Mouse (Mus musculus) liver, postnatal 0 days (tissue): ENCODE data around the gene Mras. TPM values are rescaled to one million over a fixed set of nuclear protein-coding genes. Genes with fewer than 3 reads are reported as not detected.
A peak's percentile ranks its signal among the peaks of the same experiment; 100 is the strongest.

ENCODE experiments used
- ATAC-seq: fragments of 200-750 bp; cut with Nextera tagmentation; 2 replicates; pipeline ENCODE4 v1.8.0; 2017; ENCODE audit warnings: mild to moderate bottlenecking, moderate library complexity
- DNase-seq: peaks from one replicate; pipeline ENCODE4 v3.0.0-alpha.2; 2016
- H3K27ac ChIP-seq: fragments of 300-500 bp; sonication (generic); 2 replicates; pipeline ENCODE4 v1.5.1; 2014; ENCODE audit warnings: antibody characterized with exemption, moderate library complexity, mild to moderate bottlenecking, low read depth
- H3K27me3 ChIP-seq: fragments of 300-500 bp; sonication (generic); 2 replicates; pipeline ENCODE4 v1.6.1; 2014; ENCODE audit warnings: low read length, control low read depth, mixed read lengths; ENCODE audit not compliant: insufficient read depth
- H3K36me3 ChIP-seq: fragments of 300-500 bp; sonication (generic); replicated peaks from 2 replicates; pipeline ENCODE4 v1.6.1; 2014; ENCODE audit warnings: mild to moderate bottlenecking, control low read depth, low read length, moderate library complexity, mixed read lengths; ENCODE audit not compliant: insufficient read depth
- H3K4me1 ChIP-seq: fragments of 300-500 bp; sonication (generic); 2 replicates; pipeline ENCODE4 v1.6.1; 2014; ENCODE audit warnings: antibody characterized with exemption, mild to moderate bottlenecking, control low read depth; ENCODE audit not compliant: insufficient read depth
- H3K4me2 ChIP-seq: fragments of 300-500 bp; sonication (generic); 2 replicates; pipeline ENCODE4 v1.6.1; 2014; ENCODE audit warnings: low read depth, mild to moderate bottlenecking, low read length, moderate library complexity, mixed read lengths
- H3K4me3 ChIP-seq: fragments of 300-500 bp; sonication (generic); 2 replicates; pipeline ENCODE4 v1.5.1; 2014; ENCODE audit warnings: low read depth, low read length
- H3K9ac ChIP-seq: fragments of 300-500 bp; sonication (generic); replicated peaks from 2 replicates; pipeline ENCODE4 v1.6.1; 2014; ENCODE audit warnings: mild to moderate bottlenecking, moderate library complexity
- H3K9me3 ChIP-seq: fragments of 300-500 bp; sonication (generic); 2 replicates; pipeline ENCODE4 v1.6.1; 2016; ENCODE audit warnings: mild to moderate bottlenecking, control low read depth, low read length, mixed read lengths
- CTCF ChIP-seq: sonication (generic); IDR thresholded peaks from 2 replicates; pipeline ENCODE4 v1.5.1; 2016; ENCODE audit warnings: antibody characterized with exemption, low read depth
- EP300 ChIP-seq: IDR thresholded peaks from 2 replicates; pipeline ENCODE4 v1.6.1; 2016; ENCODE audit warnings: antibody characterized with exemption, low read depth, mild to moderate bottlenecking
- WGBS: fragments of 180-500 bp; shearing (Covaris S2); extraction: QIAGEN DNeasy Blood & Tissue Kit; methylation state at CpG from one replicate; pipeline ENCODE4 v1.1.7; 2014; ENCODE audit not compliant: insufficient replicate concordance; 5-methylcytosine and 5-hydroxymethylcytosine counted together
- polyA plus RNA-seq: library from polyadenylated mRNA; unstranded; fragments of >200 nt; fragmentation: Nextera tagmentation; extraction: Ambion mirVana; gene quantifications from 2 replicates; pipeline ENCODE4 v1.2.1, GENCODE M21; 2015

Mras gene
- polyA plus RNA-seq, 1 experiment from 2014 or later = 1.0 TPM

DNA sequence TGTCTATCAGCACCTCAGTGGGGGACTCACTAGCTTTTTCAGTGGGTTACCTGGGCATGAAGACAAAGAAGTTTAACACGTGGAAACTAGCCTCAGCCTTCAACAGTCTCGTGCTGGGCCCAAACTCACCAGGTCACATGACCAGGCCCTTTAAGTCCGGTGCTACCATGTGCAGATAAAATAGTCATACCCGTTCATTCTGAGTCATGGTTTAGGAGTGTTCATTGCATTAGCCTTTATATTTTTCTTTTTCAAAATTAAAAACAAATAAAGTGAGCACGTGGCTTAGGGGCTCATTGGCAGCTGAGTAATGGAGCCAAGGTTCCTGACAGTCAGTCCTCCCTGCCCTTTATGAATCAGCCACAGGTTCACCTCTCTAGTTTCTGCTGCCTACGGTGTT is 6.4 kb downstream of the Mras start:
- no peak overlapping the region for H3K4me3 ChIP-seq
- H3K27ac ChIP-seq = no peak overlapping the region
- no peaks in the 10 kb centered on the region for H3K9me3 ChIP-seq
- H3K27me3 ChIP-seq = 0 out of 2 replicates have a peak, but pooled peaks cover 2% of the 10 kb centered on the region
- H3K4me1 ChIP-seq = no peaks in the 10 kb centered on the region
- H3K36me3 ChIP-seq = no peaks in the 10 kb centered on the region
- no peak for DNase-seq
- H3K9ac ChIP-seq = no peak overlapping the region
- TF ChIP-seq CTCF = no peak
- TF ChIP-seq EP300 = no peak
- no peak for ATAC-seq
- WGBS = 64% methylated on average over 6 of the region's 6 CpGs
- no peak overlapping the region for H3K4me2 ChIP-seq

DNA sequence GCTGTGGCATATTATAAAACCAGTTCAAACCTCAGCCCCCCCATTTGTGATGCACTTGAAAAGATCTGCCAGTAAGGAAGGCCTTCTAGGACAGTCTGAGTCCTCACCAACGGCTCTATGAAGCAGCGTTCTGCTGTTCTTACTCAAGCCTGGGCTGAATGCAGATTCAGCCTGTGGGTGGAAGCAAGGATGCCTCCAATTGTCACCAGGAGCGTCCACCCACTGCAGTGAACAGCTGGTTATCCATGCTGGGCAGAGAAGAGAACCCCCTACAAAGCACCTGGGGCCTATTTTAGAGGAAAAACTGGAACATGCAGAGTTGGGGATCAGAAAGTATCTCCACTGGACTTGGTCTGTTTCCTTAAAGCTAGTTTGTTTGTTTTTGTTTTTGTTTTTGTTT is 7.3 kb downstream of the Mras start:
- Histone ChIP-seq H3K9me3 (no peaks in the 10 kb centered on the region), H3K4me1 (peaks cover 3% of the 10 kb centered on the region; the same call in 1 of the 2 replicates), H3K4me3 (no peak overlapping the region), H3K36me3 (no peaks in the 10 kb centered on the region), H3K4me2 (no peak overlapping the region), H3K27me3 (no peaks in the 10 kb centered on the region), H3K9ac (no peak overlapping the region), H3K27ac (no peak overlapping the region)
- 77% methylated on average over 3 of the region's 3 CpGs for WGBS
- DNase-seq (no peak), ATAC-seq (no peak)
- TF ChIP-seq CTCF (no peak), EP300 (no peak)

DNA sequence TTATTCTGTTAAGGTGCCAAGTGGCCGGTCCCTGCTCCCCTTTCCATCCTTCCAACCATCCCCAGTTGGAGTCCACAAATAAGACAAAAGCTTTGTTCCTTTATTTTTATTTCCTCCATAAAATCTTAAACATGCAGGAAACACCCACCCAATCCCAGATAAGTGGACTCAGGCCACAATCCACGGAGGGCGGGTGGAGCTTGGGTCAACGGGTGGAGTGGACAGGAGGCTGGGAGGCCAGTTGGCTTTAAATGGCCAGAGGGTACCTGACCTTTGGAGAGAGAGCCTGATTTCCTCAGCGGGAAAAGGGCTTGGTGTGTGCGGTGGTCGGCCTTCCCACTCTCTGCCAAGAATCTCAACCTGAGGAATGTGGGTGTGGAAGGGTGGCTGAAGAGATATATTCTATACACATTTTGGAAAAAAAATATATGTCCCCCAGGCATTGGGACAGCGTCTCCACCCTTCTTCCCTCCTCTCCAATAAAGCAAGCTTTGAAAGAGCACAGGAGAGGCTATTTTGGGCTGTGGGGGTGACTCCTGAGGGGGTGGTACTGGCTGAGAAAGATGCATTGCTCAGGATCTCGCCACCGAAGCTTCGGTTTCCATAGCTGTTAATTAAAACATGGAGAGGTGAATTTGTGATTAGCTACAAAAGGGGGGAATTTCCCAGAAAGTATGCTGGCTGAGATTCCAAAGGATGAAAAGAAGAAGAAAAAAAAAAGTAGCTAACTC is 8.4 kb downstream of the Mras start:
- no peak overlapping the region for H3K4me3 ChIP-seq
- H3K27me3 ChIP-seq = no peaks in the 10 kb centered on the region
- peaks cover 11% of the 10 kb centered on the region for H3K4me1 ChIP-seq
- TF ChIP-seq CTCF (no peak), EP300 (no peak)
- WGBS = 76% methylated on average over 11 of the region's 11 CpGs
- no peak overlapping the region for H3K27ac ChIP-seq
- H3K4me2 ChIP-seq = no peak overlapping the region
- H3K36me3 ChIP-seq = no peaks in the 10 kb centered on the region
- no peaks in the 10 kb centered on the region for H3K9me3 ChIP-seq
- ATAC-seq (no peak), DNase-seq (no peak)
- H3K9ac ChIP-seq = no peak overlapping the region

DNA sequence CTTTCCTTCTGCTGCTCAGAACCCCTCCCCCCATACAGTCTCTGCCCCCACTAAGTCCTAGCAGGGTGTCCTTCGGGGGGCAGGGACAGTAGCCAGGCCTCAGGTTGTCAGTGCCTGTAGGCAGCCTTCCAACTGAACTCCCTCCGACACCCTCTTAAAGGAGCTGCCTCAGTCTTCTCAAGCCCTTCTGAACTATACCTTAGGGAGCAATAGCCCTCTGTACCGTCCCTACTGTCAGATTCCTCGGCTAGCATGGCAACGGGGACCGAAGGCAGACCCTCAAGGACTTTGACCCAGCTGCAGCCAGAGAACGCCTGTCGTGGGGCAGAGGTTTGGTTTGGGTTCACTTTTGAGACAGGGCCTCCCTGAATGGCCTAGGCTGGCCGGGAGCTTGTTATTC is 11.9 kb downstream of the Mras start:
- DNase-seq (no peak), ATAC-seq (no peak)

DNA sequence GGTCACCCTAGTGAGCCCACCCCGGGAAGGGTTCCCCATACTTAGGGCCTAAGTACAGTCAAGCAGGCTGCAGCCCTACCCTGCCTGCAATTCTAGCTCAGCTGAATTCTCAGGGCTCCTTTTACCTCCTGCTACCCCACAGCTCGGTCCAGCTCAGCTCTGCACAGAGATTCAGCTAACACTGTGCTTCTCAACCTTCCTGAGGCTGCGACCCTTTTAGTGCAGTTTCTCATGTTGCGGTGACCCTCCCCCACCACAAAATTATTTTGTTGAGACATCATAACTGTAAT is 12.7 kb downstream of the Mras start:
- Histone ChIP-seq H3K27me3 (no peaks in the 10 kb centered on the region), H3K4me3 (no peak overlapping the region), H3K9me3 (no peaks in the 10 kb centered on the region), H3K9ac (no peak overlapping the region), H3K4me1 (peaks cover 15% of the 10 kb centered on the region), H3K27ac (no peak overlapping the region), H3K4me2 (no peak overlapping the region), H3K36me3 (no peaks in the 10 kb centered on the region)
- ATAC-seq (no peak), DNase-seq (no peak)
- 59% methylated on average over 4 of the region's 4 CpGs for WGBS
- TF ChIP-seq EP300 = no peak
- TF ChIP-seq CTCF = no peak

More for the DNA sequence above, 11.9 kb downstream of the Mras start:
- no peak overlapping the region for H3K4me3 ChIP-seq
- no peak overlapping the region for H3K4me2 ChIP-seq
- WGBS = 70% methylated on average over 9 of the region's 9 CpGs
- H3K27ac ChIP-seq = no peak overlapping the region
- H3K4me1 ChIP-seq = peaks cover 15% of the 10 kb centered on the region
- no peaks in the 10 kb centered on the region for H3K27me3 ChIP-seq
- no peaks in the 10 kb centered on the region for H3K9me3 ChIP-seq
- H3K9ac ChIP-seq = no peak overlapping the region
- TF ChIP-seq CTCF = no peak
- no peak for TF ChIP-seq EP300
- no peaks in the 10 kb centered on the region for H3K36me3 ChIP-seq

DNA sequence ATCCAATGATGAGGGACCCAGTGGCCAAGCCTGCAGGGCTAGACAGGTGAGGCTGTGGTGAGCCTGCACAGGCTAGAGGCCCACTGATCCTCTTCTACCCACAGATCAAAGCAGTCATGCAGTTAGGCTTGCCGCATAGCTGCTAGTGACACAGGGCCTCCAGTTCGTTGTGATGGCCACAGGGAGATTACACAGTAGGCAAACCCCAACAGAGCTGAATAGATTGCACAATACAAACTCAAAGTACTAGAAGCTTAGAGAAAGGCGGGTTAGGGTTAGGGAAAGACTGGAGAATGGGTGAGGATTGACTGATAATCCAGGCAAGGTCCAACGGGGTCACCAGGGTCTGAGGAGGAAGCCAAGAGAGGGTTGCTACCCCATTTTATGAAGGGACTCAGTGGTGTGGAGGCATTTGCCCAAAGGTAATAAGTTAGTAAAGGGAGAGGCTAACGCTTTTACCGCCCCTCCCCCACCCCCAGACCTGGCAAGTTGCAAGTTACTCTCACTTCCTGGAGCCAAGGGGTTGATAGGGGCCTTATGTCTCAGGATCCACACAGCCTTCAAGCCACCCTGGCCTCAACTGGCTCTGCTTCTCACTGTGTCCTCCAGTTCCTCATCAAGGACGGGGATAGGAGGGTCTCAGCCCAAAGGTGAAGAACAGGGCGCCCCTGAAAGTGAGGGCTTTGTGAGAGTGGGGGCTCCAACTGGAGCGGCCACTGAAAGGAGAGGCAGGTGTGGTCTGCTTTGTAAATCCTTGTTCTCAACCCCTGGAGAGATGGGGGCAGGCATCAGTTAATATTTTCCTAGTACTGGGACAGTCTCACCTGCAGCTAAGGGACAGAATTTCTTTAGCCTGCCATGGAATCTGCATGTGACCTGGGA is 13.2 kb downstream of the Mras start:
- no peaks in the 10 kb centered on the region for H3K36me3 ChIP-seq
- 38% methylated on average over 9 of the region's 9 CpGs for WGBS
- DNase-seq (peak; percentile 29), ATAC-seq (peak; percentile 84)
- H3K9ac ChIP-seq = no peak overlapping the region
- peak overlapping the region; percentile 49 for H3K4me2 ChIP-seq
- peaks cover 15% of the 10 kb centered on the region for H3K4me1 ChIP-seq
- no peak overlapping the region for H3K27ac ChIP-seq
- no peaks in the 10 kb centered on the region for H3K9me3 ChIP-seq
- H3K4me3 ChIP-seq = no peak overlapping the region
- TF ChIP-seq EP300 (no peak), CTCF (no peak)
- H3K27me3 ChIP-seq = no peaks in the 10 kb centered on the region
